Mouse (Mus musculus) forebrain, embryonic 14.5 days (tissue): ENCODE results near the gene Pou6f1. TPM values are rescaled to one million over a fixed set of nuclear protein-coding genes. Genes with fewer than 3 reads are reported as not detected.

Experiments used
- ATAC-seq: fragments of 200-750 bp; cut with Nextera tagmentation; 2 replicates; pipeline ENCODE4 v1.8.0; 2017; ENCODE audit warnings: mild to moderate bottlenecking, moderate library complexity
- DNase-seq: peaks from one replicate; pipeline ENCODE4 v3.0.0-alpha.2; 2015; ENCODE audit warnings: low spot score
- H3K27ac ChIP-seq: fragments of 300-500 bp; sonication (generic); 2 replicates; pipeline ENCODE4 v1.5.1; 2014; ENCODE audit warnings: low read depth, mild to moderate bottlenecking, control low read depth, low read length, moderate library complexity
- H3K27me3 ChIP-seq: fragments of 300-500 bp; sonication (generic); replicated peaks from 2 replicates; pipeline ENCODE4 v1.6.1; 2014; ENCODE audit warnings: low read length, control low read depth, mixed read lengths; ENCODE audit not compliant: control insufficient read depth, insufficient read depth
- H3K36me3 ChIP-seq: fragments of 300-500 bp; sonication (generic); 2 replicates; pipeline ENCODE4 v1.6.1; 2014; ENCODE audit warnings: low read length, control low read depth; ENCODE audit not compliant: control insufficient read depth, insufficient read depth
- H3K4me1 ChIP-seq: fragments of 300-500 bp; sonication (generic); 2 replicates; pipeline ENCODE4 v1.6.1; 2014; ENCODE audit warnings: antibody characterized with exemption, low read length, control low read depth; ENCODE audit not compliant: control insufficient read depth, insufficient read depth
- H3K4me2 ChIP-seq: fragments of 300-500 bp; sonication (generic); 2 replicates; pipeline ENCODE4 v1.6.1; 2014; ENCODE audit warnings: mild to moderate bottlenecking, control low read depth, low read length
- H3K4me3 ChIP-seq: fragments of 300-500 bp; sonication (generic); 2 replicates; pipeline ENCODE4 v1.5.1; 2014; ENCODE audit warnings: low read depth, low read length, control low read depth
- H3K9ac ChIP-seq: fragments of 300-500 bp; sonication (generic); 2 replicates; pipeline ENCODE4 v1.6.1; 2014; ENCODE audit warnings: mild to moderate bottlenecking, low read length, control low read depth, moderate library complexity
- H3K9me3 ChIP-seq: fragments of 300-500 bp; sonication (generic); replicated peaks from 2 replicates; pipeline ENCODE4 v1.6.1; 2016; ENCODE audit warnings: low read length, control low read depth, mixed read lengths; ENCODE audit not compliant: control insufficient read depth
- WGBS: fragments of 180-500 bp; shearing (Covaris S2); extraction: QIAGEN DNeasy Blood & Tissue Kit; methylation state at CpG from one replicate; pipeline ENCODE4 v1.1.7; 2014; 5-methylcytosine and 5-hydroxymethylcytosine counted together
- polyA plus RNA-seq: library from polyadenylated mRNA; unstranded; fragments of >200 nt; fragmentation: Nextera tagmentation; extraction: Ambion mirVana; gene quantifications from 2 replicates; pipeline ENCODE4 v1.2.1, GENCODE M21; 2014

The Pou6f1 gene
- polyA plus RNA-seq, 1 experiment from 2014 or later: 36.9 TPM

- no peaks in the 10 kb centered on the region for H3K9me3 ChIP-seq
- H3K9ac ChIP-seq: no peak overlapping the region
- no peak overlapping the region for H3K4me3 ChIP-seq
- DNase-seq (no peak), ATAC-seq (no peak)
- H3K4me1 ChIP-seq: no peaks in the 10 kb centered on the region
- 85% methylated on average over 6 of the region's 6 CpGs for WGBS
- no peaks in the 10 kb centered on the region for H3K27me3 ChIP-seq
- H3K4me2 ChIP-seq: no peak overlapping the region
- H3K27ac ChIP-seq: no peak overlapping the region
- peaks cover 53% of the 10 kb centered on the region for H3K36me3 ChIP-seq
Observed at GRCm38 (mm10) chr15:100576392-100576791, 23.4 kb downstream of the Pou6f1 start.

- DNase-seq: no peak
- Histone ChIP-seq H3K27ac (no peak overlapping the region), H3K27me3 (no peaks in the 10 kb centered on the region), H3K9me3 (no peaks in the 10 kb centered on the region), H3K36me3 (peaks cover 45% of the 10 kb centered on the region), H3K4me1 (no peaks in the 10 kb centered on the region), H3K4me3 (no peak overlapping the region), H3K9ac (no peak overlapping the region), H3K4me2 (no peak overlapping the region)
- ATAC-seq: no peak
- 87% methylated on average over 12 of the region's 12 CpGs for WGBS
Observed at GRCm38 (mm10) chr15:100575366-100575765, 24.4 kb downstream of the Pou6f1 start.

GRCm38 (mm10) chr15:100574378-100574777, 25.4 kb downstream of the Pou6f1 start:
- Histone ChIP-seq H3K4me2 (no peak overlapping the region), H3K4me3 (no peak overlapping the region), H3K27me3 (no peaks in the 10 kb centered on the region), H3K36me3 (peaks cover 36% of the 10 kb centered on the region), H3K9me3 (no peaks in the 10 kb centered on the region), H3K9ac (no peak overlapping the region), H3K27ac (no peak overlapping the region), H3K4me1 (no peaks in the 10 kb centered on the region)
- 61% methylated on average over 2 of the region's 2 CpGs for WGBS
- DNase-seq (peak; percentile 13), ATAC-seq (no peak)

GRCm38 (mm10) chr15:100573946-100574345, 25.8 kb downstream of the Pou6f1 start:
- DNase-seq (peak; percentile 60), ATAC-seq (no peak)
- Histone ChIP-seq H3K9me3 (no peaks in the 10 kb centered on the region), H3K27ac (no peak overlapping the region), H3K36me3 (peaks cover 32% of the 10 kb centered on the region), H3K27me3 (no peaks in the 10 kb centered on the region), H3K4me2 (no peak overlapping the region), H3K4me1 (no peaks in the 10 kb centered on the region), H3K9ac (peak overlapping the region; percentile 13; the same call in 1 of the 2 replicates), H3K4me3 (no peak overlapping the region)
- WGBS: 53% methylated on average over 6 of the region's 6 CpGs

GRCm38 (mm10) chr15:100569239-100569638, 30.5 kb downstream of the Pou6f1 start:
- Histone ChIP-seq H3K27ac (no peak overlapping the region), H3K9ac (no peak overlapping the region), H3K27me3 (no peaks in the 10 kb centered on the region), H3K36me3 (no peaks in the 10 kb centered on the region), H3K4me2 (no peak overlapping the region), H3K9me3 (no peaks in the 10 kb centered on the region), H3K4me3 (no peak overlapping the region), H3K4me1 (no peaks in the 10 kb centered on the region)
- 78% methylated on average over 3 of the region's 3 CpGs for WGBS
- ATAC-seq (no peak), DNase-seq (no peak)

GRCm38 (mm10) chr15:100566531-100566930, 33.3 kb downstream of the Pou6f1 start:
- DNase-seq (no peak), ATAC-seq (no peak)
- no peak overlapping the region for H3K4me3 ChIP-seq
- no peaks in the 10 kb centered on the region for H3K36me3 ChIP-seq
- WGBS: 72% methylated on average over 2 of the region's 2 CpGs
- H3K4me1 ChIP-seq: no peaks in the 10 kb centered on the region
- no peak overlapping the region for H3K9ac ChIP-seq
- H3K27ac ChIP-seq: no peak overlapping the region
- H3K4me2 ChIP-seq: no peak overlapping the region
- H3K9me3 ChIP-seq: no peaks in the 10 kb centered on the region
- no peaks in the 10 kb centered on the region for H3K27me3 ChIP-seq

GRCm38 (mm10) chr15:100557705-100558433, 41.9 kb downstream of the Pou6f1 start:
- Histone ChIP-seq H3K27ac (no peak overlapping the region), H3K9me3 (no peaks in the 10 kb centered on the region), H3K27me3 (no peaks in the 10 kb centered on the region), H3K4me1 (no peaks in the 10 kb centered on the region), H3K4me3 (no peak overlapping the region), H3K36me3 (no peaks in the 10 kb centered on the region), H3K9ac (no peak overlapping the region), H3K4me2 (no peak overlapping the region)
- ATAC-seq (no peak), DNase-seq (no peak)
- 81% methylated on average over 5 of the region's 5 CpGs for WGBS

- no peaks in the 10 kb centered on the region for H3K36me3 ChIP-seq
- ATAC-seq (no peak), DNase-seq (no peak)
- no peak overlapping the region for H3K27ac ChIP-seq
- H3K4me2 ChIP-seq: no peak overlapping the region
- H3K9me3 ChIP-seq: no peaks in the 10 kb centered on the region
- no peak overlapping the region for H3K4me3 ChIP-seq
- H3K4me1 ChIP-seq: 0 out of 2 replicates have a peak, but pooled peaks cover 2% of the 10 kb centered on the region
- H3K9ac ChIP-seq: no peak overlapping the region
- H3K27me3 ChIP-seq: no peaks in the 10 kb centered on the region
- 89% methylated on average over 9 of the region's 9 CpGs for WGBS
Observed at GRCm38 (mm10) chr15:100556378-100556777, 43.4 kb downstream of the Pou6f1 start.

GRCm38 (mm10) chr15:100555965-100556364, 43.8 kb downstream of the Pou6f1 start:
- Histone ChIP-seq H3K27ac (no peak overlapping the region), H3K9me3 (no peaks in the 10 kb centered on the region), H3K4me2 (no peak overlapping the region), H3K27me3 (no peaks in the 10 kb centered on the region), H3K36me3 (no peaks in the 10 kb centered on the region), H3K4me1 (peaks cover 3% of the 10 kb centered on the region; the same call in 1 of the 2 replicates), H3K4me3 (no peak overlapping the region), H3K9ac (no peak overlapping the region)
- DNase-seq (no peak), ATAC-seq (no peak)
- WGBS: 88% methylated on average over 5 of the region's 5 CpGs
